Mouse (Mus musculus) G1E-ER4 (cell line): ENCODE results near the gene Psma1. TPM values are rescaled to one million over a fixed set of nuclear protein-coding genes. Genes with fewer than 3 reads are reported as not detected.

ENCODE experiments used
- GATA1 ChIP-seq: IDR thresholded peaks from one replicate; pipeline ENCODE4 v1.8.0; 2012; ENCODE audit warnings: low read length, inconsistent platforms
- polyA plus RNA-seq: library from polyadenylated mRNA; stranded (reverse); fragments of >175 nt; gene quantifications from 2 replicates; pipeline ENCODE4 v1.2.3, GENCODE M21; 2012

The Psma1 gene
- 4.3 and 7.6 TPM in 2 replicates for polyA plus RNA-seq

GRCm38 (mm10) chr7:114276005-114276752 is at the start of gene Psma1:
TSS of gene Psma1 (minus strand) at chr7:114276118.
- TF ChIP-seq GATA1, result no peak

GRCm38 (mm10) chr7:114323527-114323926 is 47.6 kb upstream of the Psma1 start:
- no peak for TF ChIP-seq GATA1

- TF ChIP-seq GATA1, result no peak
Measured at GRCm38 (mm10) chr7:114322531-114323441, 46.9 kb upstream of the Psma1 start.

GRCm38 (mm10) chr7:114321694-114322372 is 45.9 kb upstream of the Psma1 start:
- TF ChIP-seq GATA1, result no peak

- no peak for TF ChIP-seq GATA1
Measured at GRCm38 (mm10) chr7:114317896-114318295, 42.0 kb upstream of the Psma1 start.

GRCm38 (mm10) chr7:114317389-114317792 is 41.5 kb upstream of the Psma1 start:
- no peak for TF ChIP-seq GATA1

- no peak for TF ChIP-seq GATA1
Measured at GRCm38 (mm10) chr7:114316361-114316871, 40.5 kb upstream of the Psma1 start.

- no peak for TF ChIP-seq GATA1
Measured at GRCm38 (mm10) chr7:114311209-114311608, 35.3 kb upstream of the Psma1 start.

GRCm38 (mm10) chr7:114309020-114309419 is 33.1 kb upstream of the Psma1 start:
- no peak for TF ChIP-seq GATA1

- TF ChIP-seq GATA1, result peak; percentile 66
Measured at GRCm38 (mm10) chr7:114301293-114301782, 25.4 kb upstream of the Psma1 start.

- no peak for TF ChIP-seq GATA1
Measured at GRCm38 (mm10) chr7:114300782-114301181, 24.9 kb upstream of the Psma1 start.

GRCm38 (mm10) chr7:114299247-114299646 is 23.3 kb upstream of the Psma1 start:
- TF ChIP-seq GATA1, result no peak

GRCm38 (mm10) chr7:114294698-114295097 is 18.8 kb upstream of the Psma1 start:
- TF ChIP-seq GATA1, result no peak

GRCm38 (mm10) chr7:114293903-114294302 is 18.0 kb upstream of the Psma1 start:
- TF ChIP-seq GATA1, result no peak

GRCm38 (mm10) chr7:114292501-114292971 is 16.6 kb upstream of the Psma1 start:
- TF ChIP-seq GATA1, result no peak
